Mouse (Mus musculus) heart, adult 2 months (tissue): Measurements from ENCODE around the gene Anxa9.

Source experiments
- CTCF ChIP-seq: fragments of 200-600 bp; IDR thresholded peaks from 2 replicates; pipeline ENCODE4 v1.8.1; 2022; ENCODE audit warnings: antibody characterized with exemption, mild to moderate bottlenecking, moderate library complexity
- EP300 ChIP-seq: fragments of 200-500 bp; IDR thresholded peaks from 2 replicates; pipeline ENCODE4 v1.6.1; 2011; ENCODE audit warnings: low read depth, low read length, control low read depth; ENCODE audit not compliant: insufficient read depth
- POLR2A ChIP-seq: fragments of 200-500 bp; IDR thresholded peaks from 2 replicates; pipeline ENCODE4 v1.6.1; 2011; ENCODE audit warnings: mild to moderate bottlenecking, low read depth, low read length, control low read depth; ENCODE audit not compliant: insufficient read depth

GRCm38 (mm10) chr3:95301204-95301796 is 5.7 kb downstream of the Anxa9 start:
- TF ChIP-seq POLR2A (no peak), CTCF (no peak), EP300 (no peak)
